14 mouse cellular contexts compared by ENCODE assay signal in genomic region chr6:55549211-55549610, GRCm38 (mm10).
"Had no signal": no experiment of that assay in that cellular context is flagged by ENCODE, and none has a peak within 500 bp of the region (broad histone marks: within the 10 kb centered on the region; RNA-seq: fewer than 3 reads in every experiment).

No protein-coding gene starts in this region.

- DNase-seq: kidney, adult 18-20 months; kidney, adult 9 months; kidney, postnatal 14 days; kidney, postnatal 4 days; liver; lung, adult 18-20 months; lung, postnatal 10 days; lung, postnatal 4 days; spleen, adult 18-20 months; thymus, postnatal 25 days had no signal

- ATAC-seq: inflammation-experienced regulatory T-cells, adult 6 months; intestine, embryonic 16.5 days; liver, embryonic 12.5 days; midbrain, embryonic 15.5 days had no signal
